Mouse (Mus musculus) cortical plate, adult 2 months (tissue): ENCODE data around the gene Pafah1b3. TPM values are rescaled to one million over a fixed set of nuclear protein-coding genes. Genes with fewer than 3 reads are reported as not detected.
A peak's percentile ranks its signal among the peaks of the same experiment; 100 is the strongest.

Experiments used
- H3K27ac ChIP-seq: fragments of 200-500 bp; 2 replicates; pipeline ENCODE4 v1.5.1; 2012; ENCODE audit warnings: low read length, control low read depth, inconsistent platforms; ENCODE audit not compliant: insufficient read depth
- H3K4me1 ChIP-seq: fragments of 200-500 bp; 2 replicates; pipeline ENCODE4 v1.6.1; 2011; ENCODE audit warnings: low read length; ENCODE audit not compliant: control insufficient read depth, insufficient read depth
- H3K4me3 ChIP-seq: fragments of 200-500 bp; 2 replicates; pipeline ENCODE4 v1.5.1; 2011; ENCODE audit warnings: mild to moderate bottlenecking, low read length, control low read depth; ENCODE audit not compliant: insufficient read depth
- CTCF ChIP-seq: fragments of 200-500 bp; IDR thresholded peaks from 2 replicates; pipeline ENCODE4 v1.5.1; 2011; ENCODE audit warnings: mild to moderate bottlenecking, control low read depth, low read length; ENCODE audit not compliant: insufficient read depth; ENCODE audit errors: extremely low read depth
- POLR2A ChIP-seq: fragments of 200-500 bp; IDR thresholded peaks from 2 replicates; pipeline ENCODE4 v1.6.1; 2011; ENCODE audit warnings: mild to moderate bottlenecking, low read length, control low read depth; ENCODE audit not compliant: insufficient read depth; ENCODE audit errors: extremely low read depth
- polyA plus RNA-seq: library from polyadenylated mRNA; depleted of rRNA; stranded (reverse); fragments of >200 nt; gene quantifications from 2 replicates; pipeline ENCODE4 v1.2.3, GENCODE M21; 2012; rRNA removed

The Pafah1b3 gene
- polyA plus RNA-seq, 1 experiment: 20.5 TPM

DNA sequence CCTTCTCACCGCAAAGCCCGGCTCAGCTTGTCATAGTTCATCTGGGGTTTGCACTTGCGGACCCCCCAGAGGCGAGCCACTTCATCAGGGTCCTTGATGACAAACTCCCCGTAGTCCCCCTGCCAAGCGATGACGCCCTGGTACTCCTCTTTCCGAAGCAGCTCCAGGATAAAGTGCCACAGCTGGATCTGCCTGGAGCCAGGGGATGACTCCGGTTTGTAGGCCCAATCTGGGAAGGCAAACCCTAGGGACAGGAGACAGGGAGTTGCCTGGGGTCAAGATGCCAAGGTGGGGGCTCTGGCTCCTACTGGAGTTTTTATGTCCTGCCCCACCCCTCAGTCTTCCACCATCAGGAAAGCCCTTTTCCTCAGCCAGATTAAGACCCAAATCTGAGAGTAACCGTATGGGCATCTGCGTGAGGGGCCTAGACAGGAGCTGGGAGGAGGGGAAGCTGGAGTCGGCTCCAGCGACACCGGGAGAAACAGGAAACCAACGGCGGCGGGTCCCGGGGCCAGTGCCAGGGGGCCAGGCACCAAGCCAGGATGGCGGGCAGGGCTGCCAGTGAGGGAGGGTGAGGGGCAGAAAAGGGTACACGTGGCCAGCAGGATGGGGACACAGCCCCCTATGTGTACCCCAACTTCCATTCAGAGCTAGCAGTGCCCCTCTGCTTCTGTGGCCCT lies 51.6 kb downstream of the Pafah1b3 start:
- Histone ChIP-seq H3K27ac (peak overlapping the region; percentile 97), H3K4me1 (peaks cover 5% of the 10 kb centered on the region; the same call in 1 of the 2 replicates), H3K4me3 (peak overlapping the region; percentile 94)
- TF ChIP-seq CTCF: no peak
- TF ChIP-seq POLR2A: no peak

Other genes starting within 250 kb of the Pafah1b3 start
- gene Grik5, start 225.6 kb downstream of the Pafah1b3 start, polyA plus RNA-seq: 191 and 201 TPM in 2 replicates
- 36.6 and 39.2 TPM in 2 replicates for gene Zfp574, start 225.4 kb downstream of the Pafah1b3 start, polyA plus RNA-seq
- gene Pou2f2, start 118.3 kb downstream of the Pafah1b3 start, polyA plus RNA-seq: 10.5 and 10.7 TPM in 2 replicates
- gene Dedd2, start 77.4 kb downstream of the Pafah1b3 start, polyA plus RNA-seq: 22.7 and 25.7 TPM in 2 replicates
- gene Zfp526, start 76.6 kb downstream of the Pafah1b3 start, polyA plus RNA-seq: 7.4 and 8.0 TPM in 2 replicates
- 287 and 292 TPM in 2 replicates for gene Gsk3a, start 60.1 kb downstream of the Pafah1b3 start, polyA plus RNA-seq
- gene Erf, start 47.2 kb downstream of the Pafah1b3 start, polyA plus RNA-seq: 47.2 and 48.6 TPM in 2 replicates
- 89.6 and 94.1 TPM in 2 replicates for gene Cic, start 30.3 kb downstream of the Pafah1b3 start, polyA plus RNA-seq
- 0.08 and 0.13 TPM in 2 replicates for gene Prr19, start 3.4 kb upstream of the Pafah1b3 start, polyA plus RNA-seq
- 116 and 129 TPM in 2 replicates for gene Tmem145, start 8.1 kb upstream of the Pafah1b3 start, polyA plus RNA-seq
- gene Megf8, start 19.2 kb upstream of the Pafah1b3 start, polyA plus RNA-seq: 69.3 and 75.7 TPM in 2 replicates
- not detected in 2 replicates for gene Cnfn, start 71.7 kb upstream of the Pafah1b3 start, polyA plus RNA-seq
- gene Lipe, start 100.7 kb upstream of the Pafah1b3 start, polyA plus RNA-seq: 8.0 and 9.1 TPM in 2 replicates
- not detected in 2 replicates for gene Cxcl17, start 114.9 kb upstream of the Pafah1b3 start, polyA plus RNA-seq
- gene Ceacam1, start 179.6 kb upstream of the Pafah1b3 start, polyA plus RNA-seq: 4.7 and 5.1 TPM in 2 replicates
- 0.27 and 0.38 TPM in 2 replicates for gene Ceacam2, start 241.9 kb upstream of the Pafah1b3 start, polyA plus RNA-seq